Mouse (Mus musculus) urinary bladder, postnatal 4 days (tissue): ENCODE results near the gene Gm5538.

Source experiments
- DNase-seq, 2 experiments: peaks; one replicate each; pipeline ENCODE4 v3.0.0; 2021 to 2022; ENCODE audit warnings: low spot score in 2 of 2

Gene Gm5538

GRCm38 (mm10) chr3:59729490-59729889 lies at the start of gene Gm5538:
Gene Gm5538, plus strand, starts transcription at chr3:59729790.
- no peak for DNase-seq

GRCm38 (mm10) chr3:59697391-59697790 lies 32.2 kb upstream of the Gm5538 start:
- no peak for DNase-seq

GRCm38 (mm10) chr3:59702614-59703110 lies 26.9 kb upstream of the Gm5538 start:
- no peak for DNase-seq

- DNase-seq: no peak
Measured at GRCm38 (mm10) chr3:59739866-59740265, 10.3 kb downstream of the Gm5538 start.

- no peak for DNase-seq
Measured at GRCm38 (mm10) chr3:59744181-59744580, 14.6 kb downstream of the Gm5538 start.
